Mouse (Mus musculus) myocyte (in vitro differentiated cells): ENCODE data around the gene Zfand6. TPM values are rescaled to one million over a fixed set of nuclear protein-coding genes. Genes with fewer than 3 reads are reported as not detected.

Source experiments
- H3K27me3 ChIP-seq: one replicate; pipeline ENCODE4 v1.6.1; 2011; ENCODE audit not compliant: control insufficient read depth, insufficient read depth, insufficient read length
- H3K36me3 ChIP-seq: one replicate; pipeline ENCODE4 v1.6.1; 2011; ENCODE audit not compliant: control insufficient read depth, insufficient read depth
- H3K4me2 ChIP-seq: one replicate; pipeline ENCODE4 v1.6.1; 2011; ENCODE audit warnings: low read depth, control low read depth
- H3K4me3 ChIP-seq: one replicate; pipeline ENCODE4 v1.5.1; 2011; ENCODE audit warnings: mild to moderate bottlenecking, control low read depth, moderate library complexity
- H3K79me2 ChIP-seq: one replicate; pipeline ENCODE4 v1.6.1; 2011; ENCODE audit not compliant: control insufficient read depth, insufficient read depth
- H3ac ChIP-seq: one replicate; pipeline ENCODE4 v1.6.1; 2011; ENCODE audit not compliant: control insufficient read depth, insufficient read length
- CEBPB ChIP-seq: IDR thresholded peaks from 2 replicates; pipeline ENCODE4 v1.6.1; 2011; ENCODE audit warnings: mild to moderate bottlenecking, moderate library complexity; ENCODE audit not compliant: poor library complexity, insufficient read depth, severe bottlenecking
- E2F4 ChIP-seq: IDR thresholded peaks from one replicate; pipeline ENCODE4 v1.6.1; 2011; ENCODE audit warnings: mild to moderate bottlenecking, control low read depth, moderate library complexity; ENCODE audit not compliant: insufficient read depth
- MAX ChIP-seq: IDR thresholded peaks from one replicate; pipeline ENCODE4 v1.6.1; 2011; ENCODE audit warnings: low read depth, mild to moderate bottlenecking, control low read depth
- MYOD1 ChIP-seq, 3 experiments: IDR thresholded peaks; one replicate each; pipeline ENCODE4 v1.6.1; 2011; ENCODE audit warnings: control low read depth in 2 of 3, low read depth in 2 of 3, mild to moderate bottlenecking in 2 of 3, moderate library complexity in 1 of 3; ENCODE audit not compliant: insufficient read length in 2 of 3, control insufficient read depth in 1 of 3
- MYOG ChIP-seq, 3 experiments: IDR thresholded peaks; one replicate each; pipeline ENCODE4 v1.6.1; 2011; ENCODE audit warnings: control low read depth in 2 of 3, low read depth in 2 of 3, mild to moderate bottlenecking in 2 of 3; ENCODE audit not compliant: insufficient read length in 2 of 3, control insufficient read depth in 1 of 3, insufficient read depth in 1 of 3
- POLR2A ChIP-seq: IDR thresholded peaks from one replicate; pipeline ENCODE4 v1.6.1; 2011; ENCODE audit warnings: low read depth, mild to moderate bottlenecking, control low read depth, moderate library complexity; ENCODE audit not compliant: insufficient read length
- POLR2AphosphoS2 ChIP-seq: IDR thresholded peaks from one replicate; pipeline ENCODE4 v1.6.1; 2011; ENCODE audit warnings: low read depth, control low read depth; ENCODE audit not compliant: insufficient read length
- REST ChIP-seq: IDR thresholded peaks from one replicate; pipeline ENCODE4 v1.6.1; 2011; ENCODE audit warnings: mild to moderate bottlenecking, control low read depth, moderate library complexity; ENCODE audit not compliant: insufficient read depth, insufficient read length
- SRF ChIP-seq: IDR thresholded peaks from one replicate; pipeline ENCODE4 v1.6.1; 2011; ENCODE audit warnings: low read depth; ENCODE audit not compliant: control insufficient read depth, insufficient read length
- TCF12 ChIP-seq: IDR thresholded peaks from one replicate; pipeline ENCODE4 v1.6.1; 2011; ENCODE audit warnings: mild to moderate bottlenecking, control low read depth; ENCODE audit not compliant: poor library complexity, insufficient read depth, severe bottlenecking
- TCF3 ChIP-seq: IDR thresholded peaks from one replicate; pipeline ENCODE4 v1.6.1; 2011; ENCODE audit warnings: low read depth, control low read depth; ENCODE audit not compliant: insufficient read length
- USF1 ChIP-seq: IDR thresholded peaks from one replicate; pipeline ENCODE4 v1.6.1; 2011; ENCODE audit warnings: low read depth, mild to moderate bottlenecking, control low read depth, moderate library complexity
- polyA plus RNA-seq: library from polyadenylated mRNA; unstranded; fragments of >200 nt; fragmentation: generic; extraction: Trizol; gene quantifications from one replicate; pipeline ENCODE4 v1.2.1, GENCODE M21; 2012; ENCODE audit warnings: missing spikeins

The Zfand6 gene
- polyA plus RNA-seq, 1 experiment, result 34.7 TPM

GRCm38 (mm10) chr7:84687653-84688580 is 1.8 kb downstream of the Zfand6 start:
- H3K79me2 ChIP-seq, result peaks cover 46% of the 10 kb centered on the region
- no peak overlapping the region for H3ac ChIP-seq
- H3K36me3 ChIP-seq, result no peaks in the 10 kb centered on the region
- H3K4me2 ChIP-seq, result peak overlapping the region; percentile 88
- no peak overlapping the region for H3K4me3 ChIP-seq
- TF ChIP-seq USF1 (peak; percentile 4), SRF (no peak)
- H3K27me3 ChIP-seq, result no peaks in the 10 kb centered on the region

GRCm38 (mm10) chr7:84686380-84686779 is 3.4 kb downstream of the Zfand6 start:
- H3ac ChIP-seq, result no peak overlapping the region
- H3K27me3 ChIP-seq, result no peaks in the 10 kb centered on the region
- peaks cover 57% of the 10 kb centered on the region for H3K79me2 ChIP-seq
- H3K4me2 ChIP-seq, result no peak overlapping the region
- H3K36me3 ChIP-seq, result no peaks in the 10 kb centered on the region
- no peak overlapping the region for H3K4me3 ChIP-seq
- TF ChIP-seq REST (no peak), MAX (no peak)

GRCm38 (mm10) chr7:84684675-84685074 is 5.1 kb downstream of the Zfand6 start:
- H3ac ChIP-seq, result no peak overlapping the region
- H3K79me2 ChIP-seq, result peaks cover 72% of the 10 kb centered on the region
- no peak overlapping the region for H3K4me3 ChIP-seq
- TF ChIP-seq TCF3, result no peak
- TF ChIP-seq USF1, result no peak
- no peaks in the 10 kb centered on the region for H3K36me3 ChIP-seq
- H3K4me2 ChIP-seq, result no peak overlapping the region
- no peaks in the 10 kb centered on the region for H3K27me3 ChIP-seq

- TF ChIP-seq TCF12, result no peak
- TF ChIP-seq CEBPB, result peak; percentile 75; the same call in 1 of the 2 replicates
- TF ChIP-seq POLR2A, result no peak
- Histone ChIP-seq H3ac (no peak overlapping the region), H3K4me3 (no peak overlapping the region), H3K79me2 (peaks cover 84% of the 10 kb centered on the region), H3K4me2 (peak overlapping the region; percentile 0), H3K36me3 (no peaks in the 10 kb centered on the region), H3K27me3 (no peaks in the 10 kb centered on the region)
Observed at GRCm38 (mm10) chr7:84681558-84681957, 8.2 kb downstream of the Zfand6 start.

- Histone ChIP-seq H3K36me3 (no peaks in the 10 kb centered on the region), H3K79me2 (peaks cover 84% of the 10 kb centered on the region), H3K4me2 (peak overlapping the region; percentile 0), H3K27me3 (no peaks in the 10 kb centered on the region), H3K4me3 (no peak overlapping the region), H3ac (no peak overlapping the region)
- TF ChIP-seq POLR2AphosphoS2 (no peak), E2F4 (no peak), SRF (no peak), USF1 (no peak), TCF12 (no peak), CEBPB (no peak), MYOD1 (IDR thresholded peaks at IDR 0.05; ENCODE audit: control insufficient read depth in 1 of 3, insufficient read length in 2 of 3, low read depth in 2 of 3) (no peak)
Observed at GRCm38 (mm10) chr7:84680931-84681330, 8.8 kb downstream of the Zfand6 start.

GRCm38 (mm10) chr7:84680092-84680491 is 9.7 kb downstream of the Zfand6 start:
- H3ac ChIP-seq, result no peak overlapping the region
- H3K27me3 ChIP-seq, result no peaks in the 10 kb centered on the region
- H3K36me3 ChIP-seq, result no peaks in the 10 kb centered on the region
- H3K4me3 ChIP-seq, result peak overlapping the region; percentile 24
- H3K4me2 ChIP-seq, result peak overlapping the region; percentile 58
- peaks cover 84% of the 10 kb centered on the region for H3K79me2 ChIP-seq
- TF ChIP-seq MAX, result no peak
- no peak for TF ChIP-seq TCF3
- TF ChIP-seq REST, result no peak
- TF ChIP-seq CEBPB, result no peak
- TF ChIP-seq MYOG (IDR thresholded peaks at IDR 0.05; ENCODE audit: control insufficient read depth in 1 of 3, insufficient read depth in 1 of 3, insufficient read length in 2 of 3, low read depth in 2 of 3), result no peak
- no peak for TF ChIP-seq SRF
- no peak for TF ChIP-seq MYOD1 (IDR thresholded peaks at IDR 0.05; ENCODE audit: control insufficient read depth in 1 of 3, insufficient read length in 2 of 3, low read depth in 2 of 3)
- TF ChIP-seq TCF12, result no peak
- no peak for TF ChIP-seq POLR2A
- no peak for TF ChIP-seq POLR2AphosphoS2
- TF ChIP-seq USF1, result no peak
- TF ChIP-seq E2F4, result no peak
